In genomic region chr1:178458029-178458428, GRCm38 (mm10) we compare ENCODE assay signal across 23 mouse cellular contexts. TPM values are rescaled to one million over a fixed set of nuclear protein-coding genes. Genes with fewer than 3 reads are reported as not detected.
DNase-seq lines count a peak whose midpoint lies in the region; ATAC-seq and TF ChIP-seq lines count a peak whose summit lies in the region.
"Had no signal": no experiment of that assay in that cellular context is flagged by ENCODE, and none has a peak within 500 bp of the region (broad histone marks: within the 10 kb centered on the region; RNA-seq: fewer than 3 reads in every experiment).

No protein-coding gene starts in this region.

- peak; percentile 25 for DNase-seq in heart, adult 11 months
- DNase-seq in heart, postnatal 25 days (ENCODE audit: low spot score): no peak
- no peak for DNase-seq in liver, embryonic 14.5 days (ENCODE audit: low read depth in 3 of 3, low spot score in 3 of 3)
- DNase-seq in liver, embryonic 11.5 days (ENCODE audit: low spot score): no peak
- DNase-seq: adrenal gland, adult 8-10 months; adrenal gland, postnatal 14 days; adrenal gland, postnatal 36 days; B cell, adult 2 months; cerebellum, adult 11-12 months; cerebellum, adult 2 months; cerebellum, adult 9-10 months; cerebellum, postnatal 10 days; cerebellum, postnatal 25 days had no signal

- intact Hi-C loops in heart, postnatal 25 days (cut with DNase I): no loop called here

- H3K4me2 ChIP-seq in liver, embryonic 14.5 days (ENCODE audit: low read depth): no peak overlapping the region
- H3K4me2 ChIP-seq in liver, embryonic 11.5 days: no peak overlapping the region
- no peak overlapping the region for H3K4me2 ChIP-seq in kidney, embryonic 16.5 days (replicated peaks; ENCODE audit: low read depth, low read length)
- H3K4me2 ChIP-seq: embryonic facial prominence, embryonic 12.5 days; forebrain, embryonic 13.5 days; forebrain, embryonic 15.5 days had no signal

- 70% methylated on average over 2 of the region's 2 CpGs for WGBS in liver, embryonic 14.5 days (ENCODE audit: insufficient replicate concordance)
- 66% methylated on average over 2 of the region's 2 CpGs for WGBS in liver, embryonic 11.5 days
- WGBS in kidney, embryonic 16.5 days: 63% methylated on average over 2 of the region's 2 CpGs

- no peak overlapping the region for H3K9ac ChIP-seq in liver, embryonic 14.5 days (replicated peaks)
- H3K9ac ChIP-seq in liver, embryonic 11.5 days (ENCODE audit: low read depth, low read length): no peak overlapping the region
- H3K9ac ChIP-seq in kidney, embryonic 16.5 days (replicated peaks; ENCODE audit: low read length): no peak overlapping the region
- H3K9ac ChIP-seq: embryonic facial prominence, embryonic 12.5 days; forebrain, embryonic 13.5 days; forebrain, embryonic 15.5 days had no signal

- H3K9me3 ChIP-seq in liver, embryonic 14.5 days (ENCODE audit: control insufficient read depth, low read length): no peaks in the 10 kb centered on the region
- H3K9me3 ChIP-seq in liver, embryonic 11.5 days (ENCODE audit: control insufficient read depth, low read length): no peaks in the 10 kb centered on the region
- H3K9me3 ChIP-seq in kidney, embryonic 16.5 days (ENCODE audit: low read length): 0 out of 2 replicates have a peak, but pooled peaks cover 3% of the 10 kb centered on the region
- H3K9me3 ChIP-seq: embryonic facial prominence, embryonic 10.5 days; forebrain, embryonic 13.5 days; forebrain, embryonic 15.5 days had no signal

- H3K27me3 ChIP-seq in liver, embryonic 14.5 days (ENCODE audit: control insufficient read depth, insufficient read depth, low read length): no peaks in the 10 kb centered on the region
- H3K27me3 ChIP-seq in liver, embryonic 11.5 days (replicated peaks; ENCODE audit: control insufficient read depth, insufficient read depth, low read length): no peaks in the 10 kb centered on the region
- no peaks in the 10 kb centered on the region for H3K27me3 ChIP-seq in kidney, embryonic 16.5 days (ENCODE audit: insufficient read depth, low read length)
- H3K27me3 ChIP-seq: CH12.LX; embryonic facial prominence, embryonic 12.5 days; forebrain, embryonic 13.5 days; forebrain, embryonic 15.5 days; Patski had no signal

- H3K36me3 ChIP-seq in liver, embryonic 14.5 days (replicated peaks; ENCODE audit: control insufficient read depth, insufficient read depth, low read depth): no peaks in the 10 kb centered on the region
- no peaks in the 10 kb centered on the region for H3K36me3 ChIP-seq in liver, embryonic 11.5 days (ENCODE audit: control insufficient read depth, insufficient read depth, low read length)
- no peaks in the 10 kb centered on the region for H3K36me3 ChIP-seq in kidney, embryonic 16.5 days (ENCODE audit: insufficient read depth, low read length)
- H3K36me3 ChIP-seq: embryonic facial prominence, embryonic 10.5 days; embryonic facial prominence, embryonic 12.5 days; forebrain, embryonic 15.5 days; G1E had no signal

- no peak overlapping the region for H3K4me3 ChIP-seq in liver, embryonic 14.5 days (ENCODE audit: insufficient read depth in 1 of 2, low read depth in 2 of 2, low read length in 2 of 2)
- H3K4me3 ChIP-seq in liver, embryonic 11.5 days (ENCODE audit: low read depth, low read length): no peak overlapping the region
- no peak overlapping the region for H3K4me3 ChIP-seq in kidney, embryonic 16.5 days (ENCODE audit: low read length)
- H3K4me3 ChIP-seq: embryonic facial prominence, embryonic 10.5 days; embryonic facial prominence, embryonic 12.5 days; forebrain, embryonic 13.5 days; forebrain, embryonic 15.5 days had no signal

- ATAC-seq in liver, embryonic 14.5 days (ENCODE audit: insufficient read depth): no peak
- no peak for ATAC-seq in liver, embryonic 11.5 days (replicated peaks; ENCODE audit: low FRiP score)
- no peak for ATAC-seq in kidney, embryonic 16.5 days (ENCODE audit: low FRiP score, low TSS enrichment)
- ATAC-seq: activated CD4-positive, CD25-positive, alpha-beta regulatory T cell, adult 4 months; CD4-positive, CD25-positive, alpha-beta regulatory T cell, adult 4 months; forebrain, embryonic 13.5 days; forebrain, embryonic 15.5 days; Patski had no signal

- 0 out of 2 replicates have a peak, but pooled peaks have one; percentile 24 for TF ChIP-seq EP300 in liver, embryonic 14.5 days (IDR thresholded peaks at IDR 0.05; ENCODE audit: low read depth)

- H3K4me1 ChIP-seq in liver, embryonic 14.5 days (replicated peaks; ENCODE audit: control insufficient read depth in 2 of 2, insufficient read depth in 2 of 2, low read length in 1 of 2): peaks cover 4 to 11% of the 10 kb centered on the region in 2 experiments
- H3K4me1 ChIP-seq in liver, embryonic 11.5 days (replicated peaks; ENCODE audit: control insufficient read depth, insufficient read depth, low read length): peaks cover 10% of the 10 kb centered on the region
- H3K4me1 ChIP-seq in kidney, embryonic 16.5 days (ENCODE audit: insufficient read depth, low read length): no peaks in the 10 kb centered on the region
- H3K4me1 ChIP-seq: embryonic facial prominence, embryonic 10.5 days; embryonic facial prominence, embryonic 12.5 days; forebrain, embryonic 13.5 days; forebrain, embryonic 15.5 days had no signal

- no peak for TF ChIP-seq CTCF in liver, embryonic 14.5 days (IDR thresholded peaks at IDR 0.05; ENCODE audit: low read depth)

- H3K27ac ChIP-seq in liver, embryonic 14.5 days: no peak overlapping the region
- H3K27ac ChIP-seq in liver, embryonic 11.5 days (ENCODE audit: low read depth, low read length): no peak overlapping the region
- H3K27ac ChIP-seq in kidney, embryonic 16.5 days (ENCODE audit: low read length): no peak overlapping the region
- H3K27ac ChIP-seq: embryonic facial prominence, embryonic 10.5 days; embryonic facial prominence, embryonic 12.5 days; forebrain, embryonic 13.5 days; forebrain, embryonic 15.5 days had no signal

RNA-seq across cellular contexts. Expression of gene Efcab2, which starts 52.1 kb away (rescaled TPM):
- 10 to 100 TPM; 71.8 to 80.5 TPM for total RNA-seq in heart, postnatal 25 days (2021)
- polyA plus RNA-seq in liver, embryonic 14.5 days (2012; rRNA removed): 0.19 and 0.64 TPM in 2 replicates
- 3.5 and 4.3 TPM in 2 replicates for polyA plus RNA-seq in liver, embryonic 14.5 days (2014; fragmentation: Nextera tagmentation; extraction: Ambion mirVana)
- 5.8 and 6.5 TPM in 2 replicates for polyA plus RNA-seq in liver, embryonic 11.5 days (2014; fragmentation: Nextera tagmentation; extraction: Ambion mirVana)
- 5.1 and 5.3 TPM in 2 replicates for polyA plus RNA-seq in kidney, embryonic 16.5 days (2015; fragmentation: Nextera tagmentation; extraction: Ambion mirVana)
